In genomic region chr2:50518371-50519128, GRCm38 (mm10) we compare ENCODE assay signal across 11 mouse cellular contexts.
A peak's percentile ranks its signal among the peaks of the same experiment; 100 is the strongest.
DNase-seq lines count a peak whose midpoint lies in the region; ATAC-seq and TF ChIP-seq lines count a peak whose summit lies in the region.
"Had no signal": no experiment of that assay in that cellular context is flagged by ENCODE, and none has a peak within 500 bp of the region (broad histone marks: within the 10 kb centered on the region; RNA-seq: fewer than 3 reads in every experiment).

No protein-coding gene starts in this region.

- H3K4me1 ChIP-seq in kidney, adult 2 months (ENCODE audit: control insufficient read depth, insufficient read depth, low read length), result no peaks in the 10 kb centered on the region; the same call in 1 of the 2 replicates
- peaks cover 9% of the 10 kb centered on the region for H3K4me1 ChIP-seq in bone marrow macrophage, adult 2 months (ENCODE audit: control insufficient read depth, insufficient read depth, low read length)
- H3K4me1 ChIP-seq in midbrain, embryonic 15.5 days, result peaks cover 22% of the 10 kb centered on the region; the same call in 1 of the 2 replicates

- no peak overlapping the region for H3K9ac ChIP-seq in midbrain, embryonic 15.5 days
- H3K9ac ChIP-seq: neural tube, embryonic 12.5 days had no signal

- no peak for TF ChIP-seq CTCF in kidney, adult 2 months (conservative IDR thresholded peaks at IDR 0.05; ENCODE audit: insufficient read depth, insufficient read length, low read depth, low read length)
- no peak for TF ChIP-seq CTCF in bone marrow macrophage, adult 2 months (IDR thresholded peaks at IDR 0.05; ENCODE audit: low read depth, low read length)

- DNase-seq in kidney, adult 2 months, result peak; percentile 21
- DNase-seq in kidney, postnatal 25 days, result no peak
- peak; percentile 7 for DNase-seq in heart, postnatal 4 days
- no peak for DNase-seq in Muller cell, postnatal 12 days (ENCODE audit: inconsistent ontology term)
- no peak for DNase-seq in MN1 (ENCODE audit: low spot score)
- DNase-seq in frontal cortex, postnatal 10 days (ENCODE audit: low spot score in 2 of 2), result no peak
- DNase-seq: cerebellum, adult 11-12 months; gastrocnemius, postnatal 25 days had no signal

- no peaks in the 10 kb centered on the region for H3K36me3 ChIP-seq in kidney, adult 2 months (ENCODE audit: control insufficient read depth, insufficient read depth, low read length)
- no peaks in the 10 kb centered on the region for H3K36me3 ChIP-seq in midbrain, embryonic 15.5 days (replicated peaks)
- H3K36me3 ChIP-seq: neural tube, embryonic 12.5 days had no signal

- peak; percentile 50 for ATAC-seq in midbrain, embryonic 15.5 days (replicated peaks)

- H3K27ac ChIP-seq in kidney, adult 2 months (ENCODE audit: insufficient read depth, low read depth, low read length), result no peak overlapping the region
- peak overlapping the region; percentile 81 for H3K27ac ChIP-seq in bone marrow macrophage, adult 2 months (ENCODE audit: insufficient read depth, low read depth, low read length)
- H3K27ac ChIP-seq in midbrain, embryonic 15.5 days, result peak overlapping the region; percentile 65
- H3K27ac ChIP-seq: neural tube, embryonic 12.5 days had no signal

- no peak for TF ChIP-seq POLR2A in kidney, adult 2 months (IDR thresholded peaks at IDR 0.05; ENCODE audit: low read depth, low read length)
- TF ChIP-seq POLR2A in bone marrow macrophage, adult 2 months (IDR thresholded peaks at IDR 0.05; ENCODE audit: borderline replicate concordance, low read depth, low read length), result no peak

- no peaks in the 10 kb centered on the region for H3K27me3 ChIP-seq in kidney, adult 2 months (replicated peaks; ENCODE audit: control insufficient read depth, insufficient read depth, low read length)
- H3K27me3 ChIP-seq in midbrain, embryonic 15.5 days (replicated peaks), result no peaks in the 10 kb centered on the region
- H3K27me3 ChIP-seq: neural tube, embryonic 12.5 days had no signal

- H3K4me2 ChIP-seq in midbrain, embryonic 15.5 days, result peak overlapping the region; percentile 14; the same call in 1 of the 2 replicates
- H3K4me2 ChIP-seq: neural tube, embryonic 12.5 days had no signal

- H3K4me3 ChIP-seq in kidney, adult 2 months (ENCODE audit: insufficient read depth, low read depth, low read length), result no peak overlapping the region
- H3K4me3 ChIP-seq in bone marrow macrophage, adult 2 months (ENCODE audit: insufficient read depth, low read length), result no peak overlapping the region
- no peak overlapping the region for H3K4me3 ChIP-seq in midbrain, embryonic 15.5 days
- H3K4me3 ChIP-seq: neural tube, embryonic 12.5 days had no signal

- WGBS in kidney, adult 2 months, result 39% methylated on average over 10 of the region's 10 CpGs
- WGBS in midbrain, embryonic 15.5 days, result 47% methylated on average over 10 of the region's 10 CpGs

- no peaks in the 10 kb centered on the region for H3K9me3 ChIP-seq in midbrain, embryonic 15.5 days
- H3K9me3 ChIP-seq: neural tube, embryonic 12.5 days had no signal

Comparison
In these comparisons a context has a peak if more than half of its experiments do, and no peak if none do; other contexts are left out.
1. DNase-seq: peak in kidney, adult 2 months (single experiment) and heart, postnatal 4 days (single experiment); none in kidney, postnatal 25 days (0 of 2), Muller cell, postnatal 12 days (single experiment), MN1 (single experiment) and frontal cortex, postnatal 10 days (0 of 2).